Mouse (Mus musculus): ENCODE measurements around the gene Gm5849.
"Not testable (repeated sequence)": the region's sequence is repeated elsewhere in the genome, so short reads cannot be mapped to it uniquely, and the experiment has no call there.

The Gm5849 gene

GRCm38 (mm10) chr3:90777776-90778175 lies at the start of gene Gm5849:
TSS of gene Gm5849 (minus strand) at chr3:90777876.
- DNase-seq (ENCODE audit: low spot score in 2 of 2) = not testable (repeated sequence)

- no peak for DNase-seq (ENCODE audit: low spot score in 2 of 2)
Measured at GRCm38 (mm10) chr3:90749658-90750057, 28.0 kb downstream of the Gm5849 start.

DNA sequence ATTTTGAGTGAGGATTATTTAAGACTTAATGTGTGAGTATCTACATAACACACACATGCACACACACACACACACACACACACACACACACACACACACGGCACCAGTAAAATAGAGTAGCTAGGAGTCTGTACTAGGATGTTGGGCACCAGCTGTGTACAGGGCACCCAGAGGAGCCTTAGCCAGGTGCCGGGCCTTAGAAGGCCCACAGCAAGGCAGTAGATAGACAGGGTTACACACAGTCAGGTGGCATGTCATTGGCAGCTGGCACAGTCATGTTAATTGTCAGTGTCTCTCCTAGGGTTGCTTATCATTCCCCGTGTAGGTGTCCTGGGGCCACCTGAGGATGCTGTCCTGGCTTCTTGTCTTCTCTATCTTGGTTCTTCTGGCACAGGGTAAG lies 51.1 kb downstream of the Gm5849 start, which contains the start of gene Pglyrp4:
Gene Pglyrp4, plus strand, starts transcription at position 301 of the 400 bp plus-strand sequence.
- no peak for DNase-seq (ENCODE audit: low spot score in 2 of 2)

All from urinary bladder, postnatal 36 days (tissue).